Mouse (Mus musculus): ENCODE measurements around the gene Trpm8. TPM values are rescaled to one million over a fixed set of nuclear protein-coding genes. Genes with fewer than 3 reads are reported as not detected.
A peak's percentile ranks its signal among the peaks of the same experiment; 100 is the strongest.

Trpm8 gene
- polyA plus RNA-seq, 1 experiment: not detected

GRCm38 (mm10) chr1:88264869-88265240 lies 12.6 kb upstream of the Trpm8 start:
- peak; percentile 42 for DNase-seq (ENCODE audit: low spot score)

- peak; percentile 44 for DNase-seq (ENCODE audit: low spot score)
Observed at GRCm38 (mm10) chr1:88266123-88266522, 11.3 kb upstream of the Trpm8 start.

- DNase-seq (ENCODE audit: low spot score): no peak
Observed at GRCm38 (mm10) chr1:88267489-88267888, 10.0 kb upstream of the Trpm8 start.

- DNase-seq (ENCODE audit: low spot score): no peak
Observed at GRCm38 (mm10) chr1:88268070-88268469, 9.4 kb upstream of the Trpm8 start.

- no peak for DNase-seq (ENCODE audit: low spot score)
Observed at GRCm38 (mm10) chr1:88269539-88270309, 7.7 kb upstream of the Trpm8 start.

- DNase-seq (ENCODE audit: low spot score): no peak
Observed at GRCm38 (mm10) chr1:88272851-88273250, 4.6 kb upstream of the Trpm8 start.

- DNase-seq (ENCODE audit: low spot score): no peak
Observed at GRCm38 (mm10) chr1:88273326-88273725, 4.1 kb upstream of the Trpm8 start.

- DNase-seq (ENCODE audit: low spot score): no peak
Observed at GRCm38 (mm10) chr1:88273832-88274231, 3.6 kb upstream of the Trpm8 start.

GRCm38 (mm10) chr1:88274371-88275077 lies 2.9 kb upstream of the Trpm8 start:
- DNase-seq (ENCODE audit: low spot score): no peak

GRCm38 (mm10) chr1:88275078-88275680 lies 2.3 kb upstream of the Trpm8 start:
- no peak for DNase-seq (ENCODE audit: low spot score)

GRCm38 (mm10) chr1:88275698-88276523 lies 1.6 kb upstream of the Trpm8 start:
- no peak for DNase-seq (ENCODE audit: low spot score)

- DNase-seq (ENCODE audit: low spot score): no peak
Observed at GRCm38 (mm10) chr1:88276524-88277097, 850 bp upstream of the Trpm8 start.

- DNase-seq (ENCODE audit: low spot score): no peak
Observed at GRCm38 (mm10) chr1:88277818-88278511, 504 bp downstream of the Trpm8 start.

- DNase-seq (ENCODE audit: low spot score): no peak
Observed at GRCm38 (mm10) chr1:88279111-88280005, 1.9 kb downstream of the Trpm8 start.

GRCm38 (mm10) chr1:88280006-88280690 lies 2.7 kb downstream of the Trpm8 start:
- no peak for DNase-seq (ENCODE audit: low spot score)

- no peak for DNase-seq (ENCODE audit: low spot score)
Observed at GRCm38 (mm10) chr1:88282301-88282700, 4.8 kb downstream of the Trpm8 start.

GRCm38 (mm10) chr1:88283376-88284227 lies 6.1 kb downstream of the Trpm8 start:
- no peak for DNase-seq (ENCODE audit: low spot score)

- DNase-seq (ENCODE audit: low spot score): no peak
Observed at GRCm38 (mm10) chr1:88284228-88284945, 6.9 kb downstream of the Trpm8 start.
